Mouse (Mus musculus) erythroblast, embryonic 14.5 days (primary cell): ENCODE results near the gene Gm6096. TPM values are rescaled to one million over a fixed set of nuclear protein-coding genes. Genes with fewer than 3 reads are reported as not detected.

Experiments
- H3K27me3 ChIP-seq: 2 replicates; pipeline ENCODE4 v1.6.1; 2012; ENCODE audit warnings: inconsistent platforms; ENCODE audit not compliant: control insufficient read depth
- H3K36me3 ChIP-seq: 2 replicates; pipeline ENCODE4 v1.6.1; 2012; ENCODE audit warnings: mild to moderate bottlenecking, inconsistent platforms; ENCODE audit not compliant: control insufficient read depth
- H3K4me1 ChIP-seq: 2 replicates; pipeline ENCODE4 v1.6.1; 2012; ENCODE audit warnings: inconsistent platforms; ENCODE audit not compliant: control insufficient read depth
- H3K4me3 ChIP-seq: replicated peaks from 2 replicates; pipeline ENCODE3; 2012; ENCODE audit warnings: moderate library complexity, mild to moderate bottlenecking, inconsistent platforms
- H3K9me3 ChIP-seq: 2 replicates; pipeline ENCODE4 v1.6.1; 2012; ENCODE audit warnings: low read length, inconsistent platforms, mixed read lengths; ENCODE audit not compliant: control insufficient read depth
- GATA1 ChIP-seq: IDR thresholded peaks from 2 replicates; pipeline ENCODE4 v1.6.1; 2012; ENCODE audit warnings: low read length, inconsistent platforms, mixed read lengths
- TAL1 ChIP-seq: IDR thresholded peaks from 3 replicates; pipeline ENCODE4 v1.6.1; 2012; ENCODE audit warnings: low read length, inconsistent platforms, mixed read lengths
- polyA plus RNA-seq: library from polyadenylated mRNA; stranded (reverse); fragments of >175 nt; gene quantifications from 2 replicates; pipeline ENCODE4 v1.2.3, GENCODE M21; 2012

Gene Gm6096
- polyA plus RNA-seq, 1 experiment = not detected

DNA sequence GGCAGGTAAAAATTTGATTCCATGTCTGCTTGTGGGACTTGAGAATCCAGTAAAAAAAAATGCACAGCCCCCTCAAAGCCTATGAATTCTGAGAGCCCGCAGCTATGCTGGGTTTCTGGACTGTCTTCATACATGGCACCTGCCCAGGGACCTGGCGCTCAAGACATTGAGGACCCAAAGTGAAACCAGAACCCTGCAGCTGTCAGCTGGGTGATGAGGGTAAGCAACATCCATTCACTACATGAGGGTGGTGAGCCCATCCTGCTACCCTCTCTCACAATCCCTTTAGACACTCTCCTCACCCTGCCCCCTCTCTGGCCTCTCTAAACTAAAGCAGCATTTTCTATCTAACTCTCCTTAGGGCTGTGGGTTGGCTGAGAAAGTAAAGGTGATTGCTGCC, 26.8 kb downstream of the Gm6096 start:
- no peak for TF ChIP-seq TAL1
- TF ChIP-seq GATA1 = no peak
- H3K36me3 ChIP-seq = peaks cover 50% of the 10 kb centered on the region
- no peaks in the 10 kb centered on the region for H3K9me3 ChIP-seq
- H3K27me3 ChIP-seq = no peaks in the 10 kb centered on the region
- H3K4me3 ChIP-seq = no peak overlapping the region
- no peaks in the 10 kb centered on the region for H3K4me1 ChIP-seq

DNA sequence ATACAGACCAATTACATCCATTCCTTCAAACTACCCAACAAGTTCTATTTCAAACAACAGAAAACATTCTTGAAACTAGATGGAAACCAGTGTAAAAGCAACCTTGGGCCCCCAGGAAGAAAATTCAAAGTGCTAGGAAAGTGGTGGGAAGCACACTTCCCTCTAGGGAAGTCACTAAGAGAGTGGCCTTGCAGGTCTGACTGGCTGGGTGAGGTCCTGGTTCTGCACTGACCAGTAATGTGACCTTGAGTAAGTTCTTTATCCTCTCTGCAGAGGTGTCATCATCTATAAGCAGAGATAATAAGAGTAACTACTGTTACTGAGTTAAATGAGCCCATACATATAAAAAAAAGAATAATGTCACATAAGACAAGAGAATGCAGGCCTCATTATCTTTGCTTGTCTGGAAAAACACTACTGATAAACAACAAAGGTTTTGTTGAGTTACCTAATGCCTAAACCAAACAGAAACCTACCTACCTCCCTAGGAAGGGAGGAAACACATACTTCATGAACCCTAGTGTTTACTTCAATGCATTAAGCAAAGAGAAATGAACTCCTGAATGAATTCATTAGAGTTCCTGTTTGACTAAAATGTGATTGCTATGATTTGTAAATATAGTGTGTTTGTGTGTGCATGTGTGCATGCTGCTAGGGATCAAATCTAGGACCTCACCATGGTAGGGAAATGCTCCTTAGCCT, 39.8 kb downstream of the Gm6096 start:
- no peak for TF ChIP-seq TAL1
- no peak for TF ChIP-seq GATA1
- Histone ChIP-seq H3K36me3 (peaks cover 17% of the 10 kb centered on the region), H3K27me3 (no peaks in the 10 kb centered on the region), H3K4me1 (peaks cover 1% of the 10 kb centered on the region; the same call in 1 of the 2 replicates), H3K9me3 (no peaks in the 10 kb centered on the region), H3K4me3 (no peak overlapping the region)

DNA sequence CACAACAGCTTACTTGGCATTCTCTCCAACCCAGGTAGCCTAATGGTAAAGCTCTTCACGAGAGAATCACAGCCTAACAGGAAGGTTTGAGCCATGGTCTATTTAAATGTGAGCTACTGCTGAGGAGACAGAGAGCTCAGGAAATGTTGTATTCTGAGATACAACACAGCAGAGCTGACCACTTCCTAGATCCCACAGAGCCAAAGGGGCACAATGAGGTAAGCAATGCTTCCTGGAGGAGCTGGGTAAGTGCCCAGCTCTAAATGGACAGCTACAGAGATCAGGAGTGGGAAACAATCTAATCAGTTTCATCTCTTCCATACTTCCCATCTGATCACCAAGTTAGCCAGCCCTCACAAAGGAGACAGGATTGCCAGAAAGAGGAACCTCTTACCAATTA, 40.4 kb downstream of the Gm6096 start:
- TF ChIP-seq TAL1 = no peak
- no peak for TF ChIP-seq GATA1
- Histone ChIP-seq H3K27me3 (no peaks in the 10 kb centered on the region), H3K4me3 (no peak overlapping the region), H3K36me3 (peaks cover 16% of the 10 kb centered on the region), H3K9me3 (no peaks in the 10 kb centered on the region), H3K4me1 (peaks cover 1% of the 10 kb centered on the region; the same call in 1 of the 2 replicates)

DNA sequence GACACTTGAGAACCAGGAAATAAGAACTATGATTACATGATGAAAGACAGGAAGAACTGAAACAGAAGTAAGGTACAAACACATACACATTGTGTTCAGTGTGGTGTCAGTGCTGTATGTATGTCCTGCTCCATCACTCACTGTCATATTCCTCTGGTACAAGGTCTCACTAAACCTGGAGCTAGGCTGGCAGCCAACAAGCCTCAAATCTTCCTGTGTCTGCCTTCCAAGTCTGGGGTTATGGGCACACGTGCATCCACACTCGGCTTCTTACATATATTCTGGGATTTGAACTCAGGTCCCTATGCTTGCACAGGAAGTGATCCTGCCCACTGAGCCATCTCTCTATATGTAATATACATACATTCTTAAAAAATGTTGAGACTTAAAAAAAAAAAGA, 41.8 kb downstream of the Gm6096 start:
- Histone ChIP-seq H3K9me3 (no peaks in the 10 kb centered on the region), H3K4me3 (no peak overlapping the region), H3K27me3 (no peaks in the 10 kb centered on the region), H3K36me3 (peaks cover 13% of the 10 kb centered on the region), H3K4me1 (peaks cover 1% of the 10 kb centered on the region; the same call in 1 of the 2 replicates)
- TF ChIP-seq TAL1 = no peak
- TF ChIP-seq GATA1 = no peak

DNA sequence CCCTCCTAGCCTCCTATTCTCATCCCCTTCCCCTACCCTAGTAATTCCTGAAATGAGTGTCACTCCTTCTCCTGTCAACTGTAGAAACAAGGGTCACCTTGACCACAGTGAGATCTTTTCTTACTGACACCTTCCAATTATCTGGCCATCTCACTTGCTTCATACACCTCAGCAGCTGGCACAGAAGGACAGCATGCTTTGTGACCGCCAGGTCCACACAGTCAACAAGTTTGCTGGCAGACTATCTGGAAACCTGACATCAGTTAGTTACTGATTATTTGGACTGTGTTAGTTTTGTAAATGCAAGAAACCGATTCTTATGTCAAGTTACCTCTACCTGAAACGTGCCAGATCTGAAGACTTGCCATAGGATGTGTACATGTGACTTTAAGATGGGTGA, 45.3 kb downstream of the Gm6096 start:
- Histone ChIP-seq H3K36me3 (peaks cover 18% of the 10 kb centered on the region), H3K4me1 (peaks cover 3% of the 10 kb centered on the region), H3K9me3 (no peaks in the 10 kb centered on the region), H3K4me3 (no peak overlapping the region), H3K27me3 (no peaks in the 10 kb centered on the region)
- TF ChIP-seq GATA1 (no peak), TAL1 (no peak)

DNA sequence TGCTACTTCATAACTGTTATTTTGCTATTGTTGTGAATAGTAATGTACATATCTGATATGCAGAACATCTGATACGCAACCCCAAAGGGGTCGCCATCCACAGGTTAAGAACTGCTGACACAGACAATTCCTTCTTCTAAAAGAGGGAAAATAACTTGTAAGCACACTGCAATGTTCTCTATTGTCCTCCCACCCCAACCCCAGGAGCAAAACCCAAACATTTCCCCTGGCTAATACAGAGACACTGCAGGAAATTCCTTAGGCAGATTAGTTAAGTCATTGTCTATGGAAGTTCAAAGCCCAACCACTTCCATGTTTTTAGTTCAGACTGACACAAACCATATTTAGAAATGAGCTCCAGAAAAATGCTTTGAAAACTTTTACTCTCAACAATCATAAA, 48.0 kb downstream of the Gm6096 start:
- H3K27me3 ChIP-seq = no peaks in the 10 kb centered on the region
- TF ChIP-seq GATA1 (no peak), TAL1 (no peak)
- H3K9me3 ChIP-seq = no peaks in the 10 kb centered on the region
- H3K4me3 ChIP-seq = no peak overlapping the region
- peaks cover 37% of the 10 kb centered on the region for H3K36me3 ChIP-seq
- peaks cover 18% of the 10 kb centered on the region for H3K4me1 ChIP-seq

Other genes starting within 250 kb of the Gm6096 start
- 0.02 TPM in 1 of 2 replicates, not detected in the other for gene Scgb2b27, start 237.1 kb upstream of the Gm6096 start, polyA plus RNA-seq
- gene Scgb1b27, start 229.6 kb upstream of the Gm6096 start, polyA plus RNA-seq = not detected in 2 replicates
- not detected in 2 replicates for gene Scgb1b30, start 155.6 kb upstream of the Gm6096 start, polyA plus RNA-seq
- gene Wtip, start 117.8 kb upstream of the Gm6096 start, polyA plus RNA-seq = 0.07 and 0.09 TPM in 2 replicates
- gene Uba2, start 81.4 kb upstream of the Gm6096 start, polyA plus RNA-seq = 0.92 and 1.3 TPM in 2 replicates
- gene Pdcd2l, start 54.4 kb upstream of the Gm6096 start, polyA plus RNA-seq = 0.42 and 0.52 TPM in 2 replicates
- gene Gpi1, start 20.7 kb upstream of the Gm6096 start, polyA plus RNA-seq = 18.4 and 29.3 TPM in 2 replicates
- 2.8 and 3.3 TPM in 2 replicates for gene 4931406P16Rik, start 62.5 kb downstream of the Gm6096 start, polyA plus RNA-seq
- gene Lsm14a, start 142.3 kb downstream of the Gm6096 start, polyA plus RNA-seq = 2.4 and 2.8 TPM in 2 replicates